Mouse (Mus musculus) erythroblast, embryonic 14.5 days (primary cell): ENCODE results near the gene Dgcr8.

Source experiments
- GATA1 ChIP-seq: IDR thresholded peaks from 2 replicates; pipeline ENCODE4 v1.6.1; 2012; ENCODE audit warnings: low read length, inconsistent platforms, mixed read lengths
- TAL1 ChIP-seq: IDR thresholded peaks from 3 replicates; pipeline ENCODE4 v1.6.1; 2012; ENCODE audit warnings: low read length, inconsistent platforms, mixed read lengths

- no peak for TF ChIP-seq TAL1
- TF ChIP-seq GATA1, result no peak
Measured at GRCm38 (mm10) chr16:18268182-18268581, 20.9 kb downstream of the Dgcr8 start.
